Mouse (Mus musculus): ENCODE measurements around the gene Olfr356. TPM values are rescaled to one million over a fixed set of nuclear protein-coding genes. Genes with fewer than 3 reads are reported as not detected.

Gene Olfr356
- not detected in 2 replicates for polyA plus RNA-seq (2015; fragmentation: Nextera tagmentation; extraction: Ambion mirVana)

- no peak within 1 kb of the TSS for H3K4me2 ChIP-seq
- H3K27ac ChIP-seq, result no peak within 1 kb of the TSS
- ATAC-seq, result no peak
- H3K9ac ChIP-seq, result no peak within 1 kb of the TSS
- no peaks in the 10 kb centered on the region for H3K27me3 ChIP-seq
- H3K4me3 ChIP-seq, result no peak within 1 kb of the TSS
- 80% methylated on average over 2 of the region's 2 CpGs for WGBS
- H3K4me1 ChIP-seq, result no peaks in the 10 kb centered on the region
- no peaks in the 10 kb centered on the region for H3K36me3 ChIP-seq (ENCODE audit: poor library complexity, severe bottlenecking)
- peaks cover 33% of the 10 kb centered on the region for H3K9me3 ChIP-seq (replicated peaks)
These were observed at the start of gene Olfr356 for GRCm38 (mm10) chr2:36936821-36937220. Olfr356 (plus strand) TSS chr2:36937121.

GRCm38 (mm10) chr2:36892836-36893235 is 44.1 kb upstream of the Olfr356 start, which contains the start of gene Olfr353:
Olfr353 (minus strand) TSS chr2:36892936.
- Histone ChIP-seq H3K27me3 (no peaks in the 10 kb centered on the region), H3K27ac (no peak within 1 kb of the TSS), H3K4me2 (no peak within 1 kb of the TSS), H3K4me1 (no peaks in the 10 kb centered on the region), H3K4me3 (no peak within 1 kb of the TSS), H3K36me3 (ENCODE audit: poor library complexity, severe bottlenecking) (no peaks in the 10 kb centered on the region), H3K9me3 (replicated peaks) (peaks cover 18% of the 10 kb centered on the region), H3K9ac (no peak within 1 kb of the TSS)
- ATAC-seq, result no peak

GRCm38 (mm10) chr2:36897114-36897513 is 39.8 kb upstream of the Olfr356 start:
- H3K9me3 ChIP-seq (replicated peaks), result peaks cover 31% of the 10 kb centered on the region
- no peak overlapping the region for H3K4me3 ChIP-seq
- no peak for ATAC-seq
- no peaks in the 10 kb centered on the region for H3K36me3 ChIP-seq (ENCODE audit: poor library complexity, severe bottlenecking)
- no peaks in the 10 kb centered on the region for H3K27me3 ChIP-seq
- H3K9ac ChIP-seq, result no peak overlapping the region
- no peaks in the 10 kb centered on the region for H3K4me1 ChIP-seq
- H3K27ac ChIP-seq, result no peak overlapping the region
- no peak overlapping the region for H3K4me2 ChIP-seq

- Histone ChIP-seq H3K4me1 (no peaks in the 10 kb centered on the region), H3K27me3 (no peaks in the 10 kb centered on the region)
- ATAC-seq, result no peak
These were observed 31.5 kb upstream of the Olfr356 start, which contains the start of gene Olfr354 for GRCm38 (mm10) chr2:36905380-36905779. Olfr354 (plus strand) TSS chr2:36905680.

GRCm38 (mm10) chr2:36928797-36929196 is 8.1 kb upstream of the Olfr356 start, which contains the start of gene Olfr355:
Olfr355 (minus strand) TSS chr2:36928897.
- no peak for ATAC-seq
- no peaks in the 10 kb centered on the region for H3K36me3 ChIP-seq (ENCODE audit: poor library complexity, severe bottlenecking)
- H3K27ac ChIP-seq, result no peak within 1 kb of the TSS
- H3K27me3 ChIP-seq, result no peaks in the 10 kb centered on the region
- H3K9me3 ChIP-seq (replicated peaks), result peaks cover 19% of the 10 kb centered on the region
- no peak within 1 kb of the TSS for H3K4me2 ChIP-seq
- H3K4me3 ChIP-seq, result no peak within 1 kb of the TSS
- no peaks in the 10 kb centered on the region for H3K4me1 ChIP-seq
- no peak within 1 kb of the TSS for H3K9ac ChIP-seq

More at GRCm38 (mm10) chr2:36905380-36905779, 31.5 kb upstream of the Olfr356 start, which contains the start of gene Olfr354:
- H3K27ac ChIP-seq, result no peak within 1 kb of the TSS
- no peak within 1 kb of the TSS for H3K9ac ChIP-seq
- H3K4me3 ChIP-seq, result no peak within 1 kb of the TSS
- no peaks in the 10 kb centered on the region for H3K36me3 ChIP-seq (ENCODE audit: poor library complexity, severe bottlenecking)
- H3K4me2 ChIP-seq, result no peak within 1 kb of the TSS
- peaks cover 39% of the 10 kb centered on the region for H3K9me3 ChIP-seq (replicated peaks)

Other genes starting within 250 kb of the Olfr356 start
- not detected in 2 replicates for gene Olfr347, start 205.2 kb upstream of the Olfr356 start, polyA plus RNA-seq (2015; fragmentation: Nextera tagmentation; extraction: Ambion mirVana)
- not detected in 2 replicates for gene Olfr348, start 152.8 kb upstream of the Olfr356 start, polyA plus RNA-seq (2015; fragmentation: Nextera tagmentation; extraction: Ambion mirVana)
- not detected in 2 replicates for gene Olfr50, start 146.6 kb upstream of the Olfr356 start, polyA plus RNA-seq (2015; fragmentation: Nextera tagmentation; extraction: Ambion mirVana)
- not detected in 2 replicates for gene Olfr3, start 120.1 kb upstream of the Olfr356 start, polyA plus RNA-seq (2015; fragmentation: Nextera tagmentation; extraction: Ambion mirVana)
- gene Olfr350, start 90.8 kb upstream of the Olfr356 start, polyA plus RNA-seq (2015; fragmentation: Nextera tagmentation; extraction: Ambion mirVana), result not detected in 2 replicates
- gene Olfr351, start 74.5 kb upstream of the Olfr356 start, polyA plus RNA-seq (2015; fragmentation: Nextera tagmentation; extraction: Ambion mirVana), result not detected in 2 replicates
- gene Olfr352, start 68.7 kb upstream of the Olfr356 start, polyA plus RNA-seq (2015; fragmentation: Nextera tagmentation; extraction: Ambion mirVana), result not detected in 2 replicates
- gene Olfr353, start 44.2 kb upstream of the Olfr356 start, polyA plus RNA-seq (2015; fragmentation: Nextera tagmentation; extraction: Ambion mirVana), result not detected in 2 replicates
- gene Olfr354, start 31.4 kb upstream of the Olfr356 start, polyA plus RNA-seq (2015; fragmentation: Nextera tagmentation; extraction: Ambion mirVana), result not detected in 2 replicates
- gene Olfr355, start 8.2 kb upstream of the Olfr356 start, polyA plus RNA-seq (2015; fragmentation: Nextera tagmentation; extraction: Ambion mirVana), result not detected in 2 replicates
- not detected in 2 replicates for gene Olfr357, start 56.7 kb downstream of the Olfr356 start, polyA plus RNA-seq (2015; fragmentation: Nextera tagmentation; extraction: Ambion mirVana)
- gene Olfr358, start 72.2 kb downstream of the Olfr356 start, polyA plus RNA-seq (2015; fragmentation: Nextera tagmentation; extraction: Ambion mirVana), result not detected in 2 replicates
- gene Olfr360, start 128.6 kb downstream of the Olfr356 start, polyA plus RNA-seq (2015; fragmentation: Nextera tagmentation; extraction: Ambion mirVana), result not detected in 2 replicates
- gene Olfr361, start 152.2 kb downstream of the Olfr356 start, polyA plus RNA-seq (2015; fragmentation: Nextera tagmentation; extraction: Ambion mirVana), result not detected in 2 replicates
- not detected in 2 replicates for gene Olfr362, start 180.8 kb downstream of the Olfr356 start, polyA plus RNA-seq (2015; fragmentation: Nextera tagmentation; extraction: Ambion mirVana)
- gene Olfr364-ps1, start 202.2 kb downstream of the Olfr356 start, polyA plus RNA-seq (2015; fragmentation: Nextera tagmentation; extraction: Ambion mirVana), result not detected in 2 replicates

Measured in forebrain, embryonic 13.5 days (tissue).